Mouse (Mus musculus): ENCODE measurements at regions not wholly inside any gene's neighbourhood (a gene's known extent, or its start where the extent isn't known, plus 50 kb on each side); places are given as distances from the start of the nearest gene placed in this dataset.

GRCm38 (mm10) chr2:40522536-40522935 lies 1296.3 kb upstream of the Ppp6c start:
- H3K4me2 ChIP-seq (replicated peaks; ENCODE audit: low read depth, low read length, severe bottlenecking) = no peak overlapping the region
- TF ChIP-seq POLR2A (IDR thresholded peaks at IDR 0.05; ENCODE audit: borderline replicate concordance, extremely low read depth, insufficient read depth, insufficient read length) = no peak
- H3K4me3 ChIP-seq (replicated peaks; ENCODE audit: low read length) = no peak overlapping the region
- H3K27ac ChIP-seq (replicated peaks; ENCODE audit: low read depth, low read length) = no peak overlapping the region
- no peaks in the 10 kb centered on the region for H3K9me3 ChIP-seq (ENCODE audit: control insufficient read depth, low read length)
- 90% methylated on average over 9 of the region's 9 CpGs for WGBS
- H3K36me3 ChIP-seq (ENCODE audit: control insufficient read depth, insufficient read depth, low read length) = no peaks in the 10 kb centered on the region
- no peaks in the 10 kb centered on the region for H3K4me1 ChIP-seq (ENCODE audit: control insufficient read depth, insufficient read depth, low read length)
- ATAC-seq (ENCODE audit: low FRiP score, low read depth) (no peak), DNase-seq (ENCODE audit: low spot score) (no peak)
- no peak overlapping the region for H3K9ac ChIP-seq (ENCODE audit: low read depth, low read length, severe bottlenecking)
- no peaks in the 10 kb centered on the region for H3K27me3 ChIP-seq (ENCODE audit: control insufficient read depth, insufficient read depth, low read length)

- Histone ChIP-seq H3K4me3 (replicated peaks; ENCODE audit: low read length) (no peak overlapping the region), H3K4me1 (ENCODE audit: control insufficient read depth, insufficient read depth, low read length) (no peaks in the 10 kb centered on the region), H3K9me3 (ENCODE audit: control insufficient read depth, low read length) (no peaks in the 10 kb centered on the region), H3K27me3 (ENCODE audit: control insufficient read depth, insufficient read depth, low read length) (no peaks in the 10 kb centered on the region), H3K27ac (replicated peaks; ENCODE audit: low read depth, low read length) (no peak overlapping the region), H3K36me3 (ENCODE audit: control insufficient read depth, insufficient read depth, low read length) (no peaks in the 10 kb centered on the region), H3K4me2 (replicated peaks; ENCODE audit: low read depth, low read length, severe bottlenecking) (no peak overlapping the region), H3K9ac (ENCODE audit: low read depth, low read length, severe bottlenecking) (no peak overlapping the region)
- no peak for DNase-seq (ENCODE audit: low spot score)
- ATAC-seq (ENCODE audit: low FRiP score, low read depth) = no peak
- 66% methylated on average over 3 of the region's 3 CpGs for WGBS
- no peak for TF ChIP-seq POLR2A (IDR thresholded peaks at IDR 0.05; ENCODE audit: borderline replicate concordance, extremely low read depth, insufficient read depth, insufficient read length)
Observed at GRCm38 (mm10) chr2:40510594-40511304, 1284.5 kb upstream of the Ppp6c start.

- Histone ChIP-seq H3K27me3 (ENCODE audit: control insufficient read depth, insufficient read depth, low read length) (no peaks in the 10 kb centered on the region), H3K4me2 (replicated peaks; ENCODE audit: low read depth, low read length, severe bottlenecking) (no peak overlapping the region), H3K4me3 (replicated peaks; ENCODE audit: low read length) (no peak overlapping the region), H3K36me3 (ENCODE audit: control insufficient read depth, insufficient read depth, low read length) (no peaks in the 10 kb centered on the region), H3K27ac (replicated peaks; ENCODE audit: low read depth, low read length) (no peak overlapping the region), H3K9ac (ENCODE audit: low read depth, low read length, severe bottlenecking) (no peak overlapping the region), H3K4me1 (ENCODE audit: control insufficient read depth, insufficient read depth, low read length) (no peaks in the 10 kb centered on the region), H3K9me3 (ENCODE audit: control insufficient read depth, low read length) (no peaks in the 10 kb centered on the region)
- DNase-seq (ENCODE audit: low spot score) (peak; percentile 60), ATAC-seq (ENCODE audit: low FRiP score, low read depth) (no peak)
- 69% methylated on average over 2 of the region's 2 CpGs for WGBS
- TF ChIP-seq POLR2A (IDR thresholded peaks at IDR 0.05; ENCODE audit: borderline replicate concordance, extremely low read depth, insufficient read depth, insufficient read length) = no peak
Observed at GRCm38 (mm10) chr2:40478747-40479662, 1252.8 kb upstream of the Ppp6c start.

GRCm38 (mm10) chr2:40477414-40477813 lies 1251.2 kb upstream of the Ppp6c start:
- no peak for TF ChIP-seq POLR2A (IDR thresholded peaks at IDR 0.05; ENCODE audit: borderline replicate concordance, extremely low read depth, insufficient read depth, insufficient read length)
- H3K4me2 ChIP-seq (replicated peaks; ENCODE audit: low read depth, low read length, severe bottlenecking) = no peak overlapping the region
- H3K4me1 ChIP-seq (ENCODE audit: control insufficient read depth, insufficient read depth, low read length) = no peaks in the 10 kb centered on the region
- no peak overlapping the region for H3K9ac ChIP-seq (ENCODE audit: low read depth, low read length, severe bottlenecking)
- no peak for DNase-seq (ENCODE audit: low spot score)
- no peak for ATAC-seq (ENCODE audit: low FRiP score, low read depth)
- no peaks in the 10 kb centered on the region for H3K9me3 ChIP-seq (ENCODE audit: control insufficient read depth, low read length)
- no peak overlapping the region for H3K27ac ChIP-seq (replicated peaks; ENCODE audit: low read depth, low read length)
- H3K27me3 ChIP-seq (ENCODE audit: control insufficient read depth, insufficient read depth, low read length) = no peaks in the 10 kb centered on the region
- no peak overlapping the region for H3K4me3 ChIP-seq (replicated peaks; ENCODE audit: low read length)
- H3K36me3 ChIP-seq (ENCODE audit: control insufficient read depth, insufficient read depth, low read length) = no peaks in the 10 kb centered on the region

GRCm38 (mm10) chr2:40456374-40456773 lies 1230.1 kb upstream of the Ppp6c start:
- no peaks in the 10 kb centered on the region for H3K4me1 ChIP-seq (ENCODE audit: control insufficient read depth, insufficient read depth, low read length)
- H3K27ac ChIP-seq (replicated peaks; ENCODE audit: low read depth, low read length) = no peak overlapping the region
- H3K9me3 ChIP-seq (ENCODE audit: control insufficient read depth, low read length) = no peaks in the 10 kb centered on the region
- H3K27me3 ChIP-seq (ENCODE audit: control insufficient read depth, insufficient read depth, low read length) = no peaks in the 10 kb centered on the region
- DNase-seq (ENCODE audit: low spot score) = no peak
- ATAC-seq (ENCODE audit: low FRiP score, low read depth) = no peak
- no peak overlapping the region for H3K4me2 ChIP-seq (replicated peaks; ENCODE audit: low read depth, low read length, severe bottlenecking)
- TF ChIP-seq POLR2A (IDR thresholded peaks at IDR 0.05; ENCODE audit: borderline replicate concordance, extremely low read depth, insufficient read depth, insufficient read length) = no peak
- no peak overlapping the region for H3K4me3 ChIP-seq (replicated peaks; ENCODE audit: low read length)
- no peaks in the 10 kb centered on the region for H3K36me3 ChIP-seq (ENCODE audit: control insufficient read depth, insufficient read depth, low read length)
- H3K9ac ChIP-seq (ENCODE audit: low read depth, low read length, severe bottlenecking) = no peak overlapping the region

Measured in limb, embryonic 14.5 days (tissue).